Mouse (Mus musculus) lung, embryonic 14.5 days (tissue): ENCODE measurements around the gene Slc9b1. TPM values are rescaled to one million over a fixed set of nuclear protein-coding genes. Genes with fewer than 3 reads are reported as not detected.

Source experiments
- ATAC-seq: fragments of 200-750 bp; cut with Nextera tagmentation; 2 replicates; pipeline ENCODE4 v1.8.0; 2017; ENCODE audit warnings: mild to moderate bottlenecking, moderate TSS enrichment, moderate library complexity; ENCODE audit not compliant: insufficient read depth
- DNase-seq: peaks from one replicate; pipeline ENCODE4 v3.0.0-alpha.2; 2015
- H3K27ac ChIP-seq: fragments of 300-500 bp; sonication (generic); 2 replicates; pipeline ENCODE4 v1.5.1; 2014; ENCODE audit warnings: low read depth, mild to moderate bottlenecking, moderate library complexity
- H3K27me3 ChIP-seq: fragments of 300-500 bp; sonication (generic); 2 replicates; pipeline ENCODE4 v1.6.1; 2014; ENCODE audit warnings: low read length, control low read depth; ENCODE audit not compliant: insufficient read depth
- H3K36me3 ChIP-seq: fragments of 300-500 bp; sonication (generic); 2 replicates; pipeline ENCODE4 v1.6.1; 2014; ENCODE audit warnings: control low read depth; ENCODE audit not compliant: insufficient read depth
- H3K4me1 ChIP-seq: fragments of 300-500 bp; sonication (generic); 2 replicates; pipeline ENCODE4 v1.6.1; 2014; ENCODE audit warnings: antibody characterized with exemption, control low read depth; ENCODE audit not compliant: insufficient read depth
- H3K4me2 ChIP-seq: fragments of 300-500 bp; sonication (generic); 2 replicates; pipeline ENCODE4 v1.6.1; 2014; ENCODE audit warnings: mild to moderate bottlenecking
- H3K4me3 ChIP-seq: fragments of 300-500 bp; sonication (generic); 2 replicates; pipeline ENCODE4 v1.5.1; 2014; ENCODE audit warnings: low read depth, low read length
- H3K9ac ChIP-seq: fragments of 300-500 bp; sonication (generic); 2 replicates; pipeline ENCODE4 v1.6.1; 2014
- H3K9me3 ChIP-seq: fragments of 300-500 bp; sonication (generic); 2 replicates; pipeline ENCODE4 v1.6.1; 2016; ENCODE audit warnings: low read depth, low read length, control low read depth
- CTCF ChIP-seq: IDR thresholded peaks from 2 replicates; pipeline ENCODE4 v1.5.1; 2016; ENCODE audit warnings: antibody characterized with exemption, low read depth
- WGBS: fragments of 180-500 bp; shearing (Covaris S2); extraction: QIAGEN DNeasy Blood & Tissue Kit; methylation state at CpG from one replicate; pipeline ENCODE4 v1.1.7; 2014; 5-methylcytosine and 5-hydroxymethylcytosine counted together
- polyA plus RNA-seq: library from polyadenylated mRNA; unstranded; fragments of >200 nt; fragmentation: Nextera tagmentation; extraction: Ambion mirVana; gene quantifications from 2 replicates; pipeline ENCODE4 v1.2.1, GENCODE M21; 2014

Gene Slc9b1
- polyA plus RNA-seq, 1 experiment from 2014 or later = 0.34 TPM

- no peak for TF ChIP-seq CTCF
- H3K4me2 ChIP-seq = peak within 1 kb of the TSS; percentile 97
- H3K27me3 ChIP-seq = no peaks in the 10 kb centered on the region
- peak; percentile 99 for DNase-seq
- H3K9ac ChIP-seq = peak within 1 kb of the TSS; percentile 98
- H3K27ac ChIP-seq = peak within 1 kb of the TSS; percentile 100
- no peaks in the 10 kb centered on the region for H3K9me3 ChIP-seq
- H3K36me3 ChIP-seq = peaks cover 18% of the 10 kb centered on the region; the same call in 1 of the 2 replicates
- peak; percentile 94 for ATAC-seq
- WGBS = under 1% methylated on average over 55 of the region's 56 CpGs
- H3K4me3 ChIP-seq = peak within 1 kb of the TSS; percentile 89
- no peaks in the 10 kb centered on the region for H3K4me1 ChIP-seq
Measured at GRCm38 (mm10) chr3:135437758-135438495, 90.1 kb downstream of the Slc9b1 start, which contains the start of gene Ube2d3. Gene Ube2d3, plus strand, starts transcription at chr3:135438149.

DNA sequence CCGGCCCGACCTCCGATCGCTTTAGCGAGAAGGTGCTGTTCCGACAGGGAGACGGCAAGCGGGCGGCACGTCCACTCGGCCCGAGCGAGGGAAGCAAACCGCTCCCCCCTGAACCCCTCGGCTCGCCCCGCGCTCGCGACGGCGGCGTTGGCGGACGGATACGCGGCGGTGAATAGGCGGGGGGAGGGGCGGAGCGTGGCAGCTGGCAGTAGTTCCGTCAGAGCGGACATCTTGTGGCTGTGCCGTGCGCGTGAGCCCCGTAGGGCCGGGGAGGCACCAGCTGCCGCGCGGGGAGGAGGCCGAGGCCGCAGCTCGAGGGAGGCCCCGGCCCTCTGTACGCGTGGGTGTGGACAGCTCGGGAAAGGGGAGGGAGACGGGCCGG is 90.7 kb downstream of the Slc9b1 start:
- ATAC-seq = peak; percentile 80

GRCm38 (mm10) chr3:135438913-135439531 is 91.2 kb downstream of the Slc9b1 start:
- Histone ChIP-seq H3K4me2 (peak overlapping the region; percentile 97), H3K36me3 (peaks cover 28% of the 10 kb centered on the region; the same call in 1 of the 2 replicates), H3K4me3 (peak overlapping the region; percentile 89), H3K27me3 (no peaks in the 10 kb centered on the region), H3K27ac (peak overlapping the region; percentile 100), H3K9me3 (no peaks in the 10 kb centered on the region), H3K4me1 (no peaks in the 10 kb centered on the region), H3K9ac (peak overlapping the region; percentile 98)
- ATAC-seq = peak; percentile 69
- under 1% methylated on average over 46 of the region's 76 CpGs for WGBS
- DNase-seq = peak; percentile 85
- TF ChIP-seq CTCF = no peak

More for the DNA sequence above, 90.7 kb downstream of the Slc9b1 start:
- Histone ChIP-seq H3K4me3 (peak overlapping the region; percentile 89), H3K4me2 (peak overlapping the region; percentile 97), H3K27ac (peak overlapping the region; percentile 100), H3K27me3 (no peaks in the 10 kb centered on the region), H3K9me3 (no peaks in the 10 kb centered on the region), H3K36me3 (peaks cover 24% of the 10 kb centered on the region; the same call in 1 of the 2 replicates), H3K4me1 (no peaks in the 10 kb centered on the region), H3K9ac (peak overlapping the region; percentile 98)
- no peak for TF ChIP-seq CTCF
- WGBS = under 1% methylated on average over 48 of the region's 50 CpGs
- peak; percentile 90 for DNase-seq

DNA sequence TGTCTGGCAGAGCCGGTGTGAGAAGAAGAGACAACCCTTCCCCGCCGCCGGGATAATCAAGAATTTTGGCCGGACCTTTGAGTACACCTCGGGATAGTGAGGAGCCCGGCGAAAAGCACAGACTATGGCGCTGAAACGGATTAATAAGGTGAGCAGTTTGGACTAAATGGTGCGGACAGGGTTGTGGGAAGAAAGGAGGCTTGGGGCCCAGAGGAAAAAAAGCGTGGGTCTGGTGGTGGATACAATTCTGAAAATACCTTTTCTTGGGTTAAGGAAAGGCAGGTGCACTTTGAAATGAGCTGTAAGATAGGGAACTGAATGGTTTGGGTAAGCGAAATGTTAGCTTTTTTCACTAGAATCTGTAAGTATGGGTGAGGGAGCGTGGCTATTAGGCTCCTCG is 91.8 kb downstream of the Slc9b1 start:
- Histone ChIP-seq H3K9me3 (no peaks in the 10 kb centered on the region), H3K9ac (peak overlapping the region; percentile 98), H3K27me3 (no peaks in the 10 kb centered on the region), H3K27ac (peak overlapping the region; percentile 100), H3K4me1 (no peaks in the 10 kb centered on the region), H3K36me3 (peaks cover 31% of the 10 kb centered on the region; the same call in 1 of the 2 replicates), H3K4me3 (peak overlapping the region; percentile 89), H3K4me2 (peak overlapping the region; percentile 97)
- ATAC-seq (no peak), DNase-seq (no peak)
- no peak for TF ChIP-seq CTCF
- 2% methylated on average over 15 of the region's 15 CpGs for WGBS

DNA sequence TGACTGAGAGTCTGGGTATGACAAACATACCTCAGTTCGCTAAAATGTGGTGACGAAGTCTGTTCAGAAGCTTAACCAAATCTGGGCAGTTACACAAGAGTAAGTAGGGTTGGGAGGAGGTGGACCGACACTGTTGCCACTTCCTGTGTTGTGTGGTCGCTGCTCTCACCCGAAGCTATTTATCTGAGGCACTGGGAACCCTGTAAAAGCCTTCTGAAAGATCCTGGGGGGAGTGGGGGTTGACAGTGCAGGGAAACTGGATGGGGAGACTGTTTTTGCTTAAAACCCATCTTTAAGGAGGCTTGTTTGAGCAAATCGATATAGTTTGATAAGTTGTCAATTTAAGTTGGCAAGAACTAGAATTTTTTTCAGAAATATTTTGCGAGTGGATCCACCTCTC is 92.4 kb downstream of the Slc9b1 start:
- WGBS = 7% methylated on average over 7 of the region's 7 CpGs
- Histone ChIP-seq H3K4me1 (no peaks in the 10 kb centered on the region), H3K4me3 (peak overlapping the region; percentile 89), H3K36me3 (peaks cover 34% of the 10 kb centered on the region; the same call in 1 of the 2 replicates), H3K27ac (peak overlapping the region; percentile 100), H3K9ac (peak overlapping the region; percentile 98), H3K9me3 (no peaks in the 10 kb centered on the region), H3K4me2 (peak overlapping the region; percentile 97), H3K27me3 (no peaks in the 10 kb centered on the region)
- no peak for TF ChIP-seq CTCF
- ATAC-seq (no peak), DNase-seq (peak; percentile 62)

DNA sequence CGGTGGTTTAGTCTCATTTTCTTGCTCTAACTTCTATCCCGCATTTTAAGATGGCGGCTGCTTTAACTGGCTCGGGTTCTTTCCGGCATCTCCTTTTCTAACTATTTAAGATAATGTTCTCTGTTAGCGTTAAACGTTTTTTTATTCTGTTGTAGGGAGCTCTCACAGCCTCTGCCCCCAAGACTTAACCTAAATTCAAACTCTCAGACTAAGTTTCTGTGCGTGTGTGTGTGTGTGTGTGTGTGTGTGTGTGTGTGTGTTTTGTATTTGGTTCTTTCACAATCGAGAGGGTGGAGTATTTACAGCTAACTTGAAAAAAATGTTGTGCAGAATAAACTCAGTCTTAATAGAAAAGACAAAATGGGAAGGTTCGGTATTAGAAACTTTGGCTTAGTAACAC is 92.8 kb downstream of the Slc9b1 start:
- Histone ChIP-seq H3K36me3 (peaks cover 33% of the 10 kb centered on the region; the same call in 1 of the 2 replicates), H3K27ac (peak overlapping the region; percentile 100; the same call in 1 of the 2 replicates), H3K9ac (peak overlapping the region; percentile 98), H3K9me3 (no peaks in the 10 kb centered on the region), H3K27me3 (no peaks in the 10 kb centered on the region), H3K4me1 (no peaks in the 10 kb centered on the region), H3K4me3 (peak overlapping the region; percentile 89), H3K4me2 (peak overlapping the region; percentile 97)
- WGBS = 18% methylated on average over 10 of the region's 10 CpGs
- ATAC-seq = no peak
- DNase-seq = peak; percentile 42
- TF ChIP-seq CTCF = no peak

DNA sequence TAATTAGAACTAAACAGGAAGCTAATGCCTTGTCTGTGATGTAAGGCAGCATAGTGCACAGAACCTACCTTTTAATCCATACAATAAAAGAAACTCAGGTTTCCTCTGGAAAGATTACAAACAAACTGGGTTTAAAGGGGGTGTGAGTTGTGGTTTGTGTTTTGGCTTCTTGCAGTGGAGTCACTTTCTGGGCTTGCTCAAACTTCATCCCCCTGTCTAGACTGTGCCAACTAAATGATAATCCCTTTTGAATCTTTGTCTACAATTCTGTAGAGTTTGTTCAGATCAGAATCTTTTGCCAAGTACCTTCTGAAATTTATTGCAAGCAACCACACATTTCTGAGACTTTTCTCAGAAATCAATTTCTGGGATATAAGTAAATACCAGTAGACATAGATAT is 97.1 kb downstream of the Slc9b1 start:
- Histone ChIP-seq H3K27ac (no peak overlapping the region), H3K27me3 (no peaks in the 10 kb centered on the region), H3K9ac (no peak overlapping the region), H3K36me3 (peaks cover 54% of the 10 kb centered on the region), H3K4me2 (no peak overlapping the region), H3K4me1 (no peaks in the 10 kb centered on the region), H3K4me3 (no peak overlapping the region), H3K9me3 (no peaks in the 10 kb centered on the region)
- no peak for TF ChIP-seq CTCF
- ATAC-seq (no peak), DNase-seq (no peak)

Other genes with a start within 250 kb of the Slc9b1 start
- 39.8 and 43.8 TPM in 2 replicates for gene Cenpe, start 135.5 kb upstream of the Slc9b1 start, polyA plus RNA-seq
- gene Bdh2, start 66.8 kb upstream of the Slc9b1 start, polyA plus RNA-seq = 7.5 and 8.7 TPM in 2 replicates
- 1.1 and 2.2 TPM in 2 replicates for gene Slc9b2, start 40.3 kb upstream of the Slc9b1 start, polyA plus RNA-seq
- gene Cisd2, start 75.9 kb downstream of the Slc9b1 start, polyA plus RNA-seq = 61.5 and 66.6 TPM in 2 replicates
- gene Ube2d3, start 90.1 kb downstream of the Slc9b1 start, polyA plus RNA-seq = 586 and 604 TPM in 2 replicates
- gene Manba, start 137.6 kb downstream of the Slc9b1 start, polyA plus RNA-seq = 10.2 and 10.7 TPM in 2 replicates